Mouse (Mus musculus): Measurements from ENCODE around the gene Prune1.
"Not testable (repeated sequence)": the region's sequence is repeated elsewhere in the genome, so short reads cannot be mapped to it uniquely, and the experiment has no call there.

Prune1 gene

GRCm38 (mm10) chr3:95212889-95213608, 68.8 kb downstream of the Prune1 start:
- not testable (repeated sequence) for DNase-seq (ENCODE audit: low spot score in 2 of 2)

- no peak for DNase-seq (ENCODE audit: low spot score in 2 of 2)
These were observed 71.3 kb downstream of the Prune1 start for GRCm38 (mm10) chr3:95210585-95210984.

- DNase-seq (ENCODE audit: low spot score in 2 of 2): no peak
These were observed 73.6 kb downstream of the Prune1 start for GRCm38 (mm10) chr3:95208286-95208685.

DNA sequence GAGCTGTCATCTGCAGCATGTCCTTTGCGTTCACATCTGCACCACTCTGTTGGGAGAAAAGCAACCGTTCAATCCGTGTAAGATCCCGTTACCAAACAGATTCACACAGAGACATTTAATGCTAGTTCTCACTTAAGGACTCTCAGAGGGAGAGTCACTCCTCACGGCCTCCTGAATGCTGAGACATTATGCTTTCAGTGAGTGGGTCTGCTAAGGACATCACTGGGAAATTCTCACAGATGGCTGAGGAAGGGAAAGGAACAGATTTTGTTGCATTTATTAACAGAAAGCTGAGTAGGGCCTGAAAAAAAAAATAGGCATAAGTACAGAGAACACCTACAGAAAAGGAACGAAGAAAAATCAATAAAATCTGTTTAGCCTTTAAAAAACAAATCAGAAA, 78.0 kb downstream of the Prune1 start:
- DNase-seq (ENCODE audit: low spot score in 2 of 2): no peak
